Mouse (Mus musculus) heart, postnatal 0 days (tissue): ENCODE data around the gene Dot1l. TPM values are rescaled to one million over a fixed set of nuclear protein-coding genes. Genes with fewer than 3 reads are reported as not detected.
"Not testable (repeated sequence)": the region's sequence is repeated elsewhere in the genome, so short reads cannot be mapped to it uniquely, and the experiment has no call there.

Experiments
- ATAC-seq: fragments of 200-750 bp; cut with Nextera tagmentation; 2 replicates; pipeline ENCODE4 v1.8.0; 2017; ENCODE audit warnings: low read depth, moderate number of reproducible peaks, moderate library complexity; ENCODE audit not compliant: insufficient read depth
- DNase-seq: peaks from one replicate; pipeline ENCODE4 v3.0.0-alpha.2; 2016; ENCODE audit warnings: low spot score
- H3K27ac ChIP-seq: fragments of 300-500 bp; sonication (generic); 2 replicates; pipeline ENCODE4 v1.5.1; 2014; ENCODE audit warnings: low read depth, mild to moderate bottlenecking
- H3K27me3 ChIP-seq: fragments of 300-500 bp; sonication (generic); 2 replicates; pipeline ENCODE4 v1.6.1; 2014; ENCODE audit warnings: low read length, mixed read lengths; ENCODE audit not compliant: control insufficient read depth, insufficient read depth
- H3K36me3 ChIP-seq: fragments of 300-500 bp; sonication (generic); replicated peaks from 2 replicates; pipeline ENCODE4 v1.6.1; 2014; ENCODE audit warnings: low read length, mixed read lengths; ENCODE audit not compliant: control insufficient read depth, insufficient read depth
- H3K4me1 ChIP-seq: fragments of 300-500 bp; sonication (generic); 2 replicates; pipeline ENCODE4 v1.6.1; 2014; ENCODE audit warnings: antibody characterized with exemption; ENCODE audit not compliant: control insufficient read depth, insufficient read depth
- H3K4me2 ChIP-seq: fragments of 300-500 bp; sonication (generic); 2 replicates; pipeline ENCODE4 v1.6.1; 2014; ENCODE audit warnings: low read depth, mild to moderate bottlenecking, low read length, moderate library complexity
- H3K4me3 ChIP-seq: fragments of 300-500 bp; sonication (generic); 2 replicates; pipeline ENCODE4 v1.5.1; 2014; ENCODE audit warnings: low read depth, low read length
- H3K9ac ChIP-seq: fragments of 300-500 bp; sonication (generic); replicated peaks from 2 replicates; pipeline ENCODE4 v1.6.1; 2014; ENCODE audit warnings: low read depth, low read length, mixed read lengths
- H3K9me3 ChIP-seq: fragments of 300-500 bp; sonication (generic); replicated peaks from 2 replicates; pipeline ENCODE4 v1.6.1; 2016; ENCODE audit warnings: low read length; ENCODE audit not compliant: control insufficient read depth
- CTCF ChIP-seq: IDR thresholded peaks from 2 replicates; pipeline ENCODE4 v1.5.1; 2016; ENCODE audit warnings: antibody characterized with exemption, control low read depth, low read depth
- EP300 ChIP-seq: IDR thresholded peaks from 2 replicates; pipeline ENCODE4 v1.6.1; 2016; ENCODE audit warnings: antibody characterized with exemption, low read depth
- WGBS: fragments of 180-500 bp; shearing (Covaris S2); extraction: QIAGEN DNeasy Blood & Tissue Kit; methylation state at CpG from one replicate; pipeline ENCODE4 v1.1.7; 2014; 5-methylcytosine and 5-hydroxymethylcytosine counted together
- polyA plus RNA-seq: library from polyadenylated mRNA; unstranded; fragments of >200 nt; fragmentation: Nextera tagmentation; extraction: Ambion mirVana; gene quantifications from 2 replicates; pipeline ENCODE4 v1.2.1, GENCODE M21; 2015
- total RNA-seq: library from RNA; depleted of rRNA; stranded (reverse); fragments of >200 nt; gene quantifications from 2 replicates; pipeline ENCODE4 v1.2.3, GENCODE M21; 2014; ENCODE audit warnings: low replicate concordance

Gene Dot1l
- total and polyA plus RNA-seq, 2 experiments from 2014 or later, result 14.0 to 19.4 TPM

DNA sequence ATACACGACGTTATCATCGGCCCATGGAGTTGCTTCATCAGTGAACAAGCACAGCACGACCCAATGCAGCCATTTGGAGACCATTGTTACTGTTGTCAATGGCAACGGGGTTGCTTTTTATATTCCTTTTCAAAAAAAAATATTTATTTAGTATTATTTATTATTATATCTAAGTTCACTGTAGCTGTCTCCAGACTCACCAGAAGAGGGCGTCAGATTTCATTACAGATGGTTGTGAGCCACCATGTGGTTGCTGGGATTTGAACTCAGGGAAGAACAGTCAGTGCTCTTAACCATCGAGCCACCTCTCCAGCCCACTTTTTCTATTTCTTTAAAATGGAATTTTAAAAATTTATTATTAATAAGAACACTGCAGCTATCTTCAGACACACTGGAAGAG, 59.8 kb downstream of the Dot1l start:
- 56% methylated on average over 7 of the region's 7 CpGs for WGBS
- H3K4me2 ChIP-seq, result no peak overlapping the region
- no peaks in the 10 kb centered on the region for H3K9me3 ChIP-seq
- ATAC-seq, result no peak
- H3K36me3 ChIP-seq, result no peaks in the 10 kb centered on the region
- H3K4me1 ChIP-seq, result 0 out of 2 replicates have a peak, but pooled peaks cover 8% of the 10 kb centered on the region
- no peaks in the 10 kb centered on the region for H3K27me3 ChIP-seq
- TF ChIP-seq CTCF (0 out of 2 replicates have a peak, but pooled peaks have one; percentile 5), EP300 (no peak)
- H3K9ac ChIP-seq, result no peak overlapping the region
- no peak for DNase-seq
- no peak overlapping the region for H3K4me3 ChIP-seq
- no peak overlapping the region for H3K27ac ChIP-seq

DNA sequence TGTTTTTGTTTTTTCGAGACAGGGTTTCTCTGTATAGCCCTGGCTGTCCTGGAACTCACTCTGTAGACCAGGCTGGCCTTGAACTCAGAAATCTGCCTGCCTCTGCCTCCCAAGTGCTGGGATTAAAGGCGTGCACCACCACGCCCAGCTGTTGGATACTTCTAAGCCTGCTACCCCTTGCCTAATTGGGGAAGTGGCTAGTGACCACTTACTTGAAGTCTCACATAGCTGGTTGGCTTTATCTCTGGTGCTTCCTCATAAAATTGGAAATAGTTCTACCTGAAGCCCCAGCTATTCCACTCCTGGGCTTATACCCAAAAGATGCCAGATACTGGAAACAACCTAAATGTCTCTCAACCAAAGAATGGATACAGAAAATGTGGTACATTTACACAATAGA, 61.3 kb downstream of the Dot1l start:
- H3K27ac ChIP-seq, result not testable (repeated sequence)

GRCm38 (mm10) chr10:80817164-80817563, 62.2 kb downstream of the Dot1l start:
- no peaks in the 10 kb centered on the region for H3K27me3 ChIP-seq

More for the DNA sequence above, 61.3 kb downstream of the Dot1l start:
- DNase-seq, H3K36me3 ChIP-seq, H3K27me3 ChIP-seq, H3K9me3 ChIP-seq, H3K4me3 ChIP-seq, ATAC-seq, H3K4me2 ChIP-seq, H3K4me1 ChIP-seq, H3K9ac ChIP-seq: not testable (repeated sequence)
- WGBS, result 88% methylated on average over 3 of the region's 3 CpGs

DNA sequence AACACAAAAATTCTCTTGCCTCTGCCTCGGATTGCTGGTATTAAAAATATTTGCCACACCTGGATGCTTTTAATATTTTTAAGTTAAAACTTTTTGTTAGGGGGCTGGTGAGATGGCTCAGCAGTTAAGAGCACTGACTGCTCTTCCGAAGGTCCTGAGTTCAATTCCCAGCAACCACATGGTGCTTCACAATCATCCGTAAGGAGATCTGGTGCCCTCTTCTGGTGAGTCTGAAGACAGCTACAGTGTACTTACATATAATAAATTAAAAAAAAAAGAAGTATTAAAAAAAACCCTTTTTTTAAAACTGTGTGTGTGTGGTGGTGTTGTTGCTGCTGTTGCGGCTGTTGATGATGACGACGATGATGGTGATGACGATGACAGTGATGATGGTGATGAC, 62.9 kb downstream of the Dot1l start:
- H3K9ac ChIP-seq, H3K27me3 ChIP-seq, DNase-seq, H3K4me1 ChIP-seq, H3K4me3 ChIP-seq, H3K4me2 ChIP-seq, H3K9me3 ChIP-seq, ATAC-seq, H3K27ac ChIP-seq, H3K36me3 ChIP-seq: not testable (repeated sequence)
- 83% methylated on average over 7 of the region's 7 CpGs for WGBS
- peak; percentile 25 for TF ChIP-seq CTCF

More at GRCm38 (mm10) chr10:80817164-80817563, 62.2 kb downstream of the Dot1l start:
- TF ChIP-seq EP300, result no peak
- no peak for TF ChIP-seq CTCF
- Histone ChIP-seq H3K9ac (no peak overlapping the region), H3K27ac (no peak overlapping the region), H3K4me3 (no peak overlapping the region), H3K4me1 (no peaks in the 10 kb centered on the region), H3K9me3 (no peaks in the 10 kb centered on the region), H3K4me2 (no peak overlapping the region), H3K36me3 (no peaks in the 10 kb centered on the region)
- no peak for ATAC-seq
- no peak for DNase-seq
- WGBS, result 71% methylated on average over 2 of the region's 2 CpGs

DNA sequence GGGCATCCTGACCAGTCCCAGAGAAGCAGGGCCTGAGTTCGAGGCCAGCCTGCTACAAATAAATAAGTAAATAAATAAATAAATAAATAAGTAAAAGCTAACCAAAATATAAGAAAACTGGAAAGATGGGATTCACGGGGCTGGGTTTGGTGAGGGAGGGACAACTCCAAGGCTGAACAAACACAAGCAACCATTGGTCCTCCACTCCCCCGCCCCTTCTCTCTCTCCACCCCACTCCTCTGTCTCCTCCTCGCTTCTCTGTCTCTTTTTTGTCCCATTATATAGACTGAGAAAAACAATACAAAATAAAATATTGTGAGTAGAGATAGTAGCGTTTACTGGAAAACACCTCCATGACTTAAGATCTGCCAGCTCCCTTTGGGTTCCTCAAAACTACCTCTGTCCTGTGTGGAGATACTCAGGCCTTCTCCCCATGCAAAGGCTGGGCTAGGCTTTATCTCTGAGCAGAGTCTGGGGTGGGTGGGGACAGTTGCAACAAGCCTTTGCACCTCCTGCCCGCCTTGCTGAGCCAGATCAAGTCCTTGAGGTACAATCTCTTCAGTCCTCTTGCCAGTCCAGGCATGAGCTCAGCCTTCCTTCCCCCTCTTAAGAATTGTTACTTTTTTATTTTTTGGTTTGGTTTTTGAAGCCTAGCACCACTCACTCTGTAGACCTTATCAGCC, 63.7 kb downstream of the Dot1l start:
- Histone ChIP-seq H3K27me3 (no peaks in the 10 kb centered on the region), H3K9ac (no peak overlapping the region), H3K4me3 (no peak overlapping the region), H3K9me3 (no peaks in the 10 kb centered on the region), H3K4me1 (no peaks in the 10 kb centered on the region), H3K27ac (no peak overlapping the region), H3K36me3 (no peaks in the 10 kb centered on the region), H3K4me2 (no peak overlapping the region)
- no peak for TF ChIP-seq EP300
- 59% methylated on average over 6 of the region's 6 CpGs for WGBS
- ATAC-seq, result no peak
- no peak for DNase-seq

GRCm38 (mm10) chr10:80819406-80819805, 64.4 kb downstream of the Dot1l start:
- Histone ChIP-seq H3K4me2 (no peak overlapping the region), H3K9me3 (no peaks in the 10 kb centered on the region), H3K27ac (no peak overlapping the region), H3K9ac (no peak overlapping the region), H3K36me3 (no peaks in the 10 kb centered on the region), H3K27me3 (no peaks in the 10 kb centered on the region), H3K4me1 (no peaks in the 10 kb centered on the region), H3K4me3 (no peak overlapping the region)
- WGBS, result 46% methylated on average over 3 of the region's 3 CpGs
- TF ChIP-seq CTCF (no peak), EP300 (no peak)
- ATAC-seq, result no peak
- DNase-seq, result no peak
